Mouse (Mus musculus) kidney, adult 2 months (tissue): Measurements from ENCODE around the gene Psat1.

Experiments used
- CTCF ChIP-seq: fragments of 200-500 bp; conservative IDR thresholded peaks from 2 replicates; pipeline ENCODE4 v1.5.1; 2011; ENCODE audit warnings: low read depth, mild to moderate bottlenecking, control low read depth, low read length, moderate library complexity, mixed read lengths; ENCODE audit not compliant: insufficient read depth, insufficient read length
- POLR2A ChIP-seq: fragments of 200-500 bp; IDR thresholded peaks from one replicate; pipeline ENCODE4 v1.6.1; 2011; ENCODE audit warnings: low read depth, low read length, control low read depth

DNA sequence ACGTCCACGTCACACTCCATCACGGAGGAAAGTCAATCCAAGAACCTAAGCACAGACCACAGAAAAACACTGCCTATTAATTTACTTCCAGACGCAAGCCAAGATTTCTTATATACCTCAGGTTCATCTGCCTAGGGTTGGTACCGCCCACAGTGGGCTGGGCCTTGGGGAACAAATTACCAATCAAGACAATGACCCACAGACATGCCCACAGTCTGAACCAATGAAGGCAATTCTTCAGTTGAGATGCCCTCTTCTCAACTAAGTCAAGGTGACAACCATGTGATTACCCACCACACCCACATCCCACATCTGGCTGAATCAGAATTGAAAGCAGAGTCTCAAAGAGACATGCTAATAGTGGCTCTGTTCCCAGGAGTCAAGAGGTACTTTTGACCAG, 67.9 kb downstream of the Psat1 start:
- no peak for TF ChIP-seq CTCF
- no peak for TF ChIP-seq POLR2A
